ENCODE assay signal across 8 mouse cellular contexts in the genomic region with DNA sequence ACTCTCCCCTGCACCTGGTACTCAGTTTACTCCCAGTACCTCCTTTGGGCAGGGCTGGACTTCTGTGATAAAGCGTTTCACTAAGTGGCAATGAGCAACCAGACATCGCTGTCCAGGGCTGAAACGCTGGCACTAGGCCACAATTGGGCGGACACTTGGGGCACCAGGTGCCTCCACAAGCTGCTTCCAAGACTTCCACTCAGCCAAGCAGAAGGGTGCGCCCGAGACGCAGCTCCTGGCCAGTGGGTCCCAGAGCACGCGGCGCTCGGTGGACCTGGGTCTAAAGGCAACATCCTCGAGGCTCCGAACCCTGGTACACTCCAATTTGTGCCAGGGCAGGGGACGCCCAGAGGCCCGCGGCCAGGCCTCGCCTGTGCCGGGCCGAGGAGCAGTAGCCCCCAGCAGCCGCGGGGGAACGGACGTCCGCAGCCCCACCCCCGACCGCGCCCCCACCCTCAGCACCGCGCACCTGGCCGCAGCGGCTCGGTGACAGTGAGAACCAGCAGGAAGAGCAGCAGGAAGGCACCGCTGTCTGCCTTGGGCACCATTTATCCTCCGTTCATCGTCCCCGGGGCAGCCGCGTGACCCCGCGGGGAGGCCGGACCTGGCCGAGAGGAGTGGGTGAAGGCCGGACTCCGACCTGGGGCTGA. TPM values are rescaled to one million over a fixed set of nuclear protein-coding genes. Genes with fewer than 3 reads are reported as not detected.
DNase-seq lines count a peak whose midpoint lies in the region; ATAC-seq lines count a peak whose summit lies in the region.

No protein-coding gene starts in this region.

- peak overlapping the region; percentile 72 for H3K4me3 ChIP-seq in lung, embryonic 16.5 days (ENCODE audit: low read length)

- DNase-seq in ZHBTc4 (ENCODE audit: low read depth, low spot score): peak; percentile 53
- DNase-seq in cerebellum, adult 8-10 months: peak; percentile 91
- DNase-seq in forelimb bud, embryonic 11.5 days (ENCODE audit: low read depth, low spot score): peak; percentile 35
- peak; percentile 83 for DNase-seq in heart, postnatal 4 days
- DNase-seq in layer of hippocampus, adult 8-10 months (ENCODE audit: low spot score in 2 of 2): peak; percentile 51 to 53
- peak; percentile 80 for DNase-seq in ovary, postnatal 36 days (ENCODE audit: low spot score)
- no peak for DNase-seq in T-cell, adult 2 months (ENCODE audit: low spot score)

- peak overlapping the region; percentile 100 for H3K9ac ChIP-seq in lung, embryonic 16.5 days (ENCODE audit: low read length)

- H3K9me3 ChIP-seq in lung, embryonic 16.5 days (ENCODE audit: control insufficient read depth, low read length): no peaks in the 10 kb centered on the region

- ATAC-seq in lung, embryonic 16.5 days (ENCODE audit: low read depth): peak; percentile 60

- peak overlapping the region; percentile 55 for H3K4me2 ChIP-seq in lung, embryonic 16.5 days (ENCODE audit: low read depth, low read length)

- peaks cover 18% of the 10 kb centered on the region for H3K4me1 ChIP-seq in lung, embryonic 16.5 days (replicated peaks; ENCODE audit: control insufficient read depth, insufficient read depth, low read length)

- peak overlapping the region; percentile 97 for H3K27ac ChIP-seq in lung, embryonic 16.5 days (ENCODE audit: low read length)

- under 1% methylated on average over 43 of the region's 44 CpGs for WGBS in lung, embryonic 16.5 days

- no peaks in the 10 kb centered on the region; the same call in 1 of the 2 replicates for H3K27me3 ChIP-seq in lung, embryonic 16.5 days (ENCODE audit: control insufficient read depth, insufficient read depth, low read depth, low read length)

- H3K36me3 ChIP-seq in lung, embryonic 16.5 days (ENCODE audit: control insufficient read depth, insufficient read depth, low read length): no peaks in the 10 kb centered on the region

RNA-seq across cellular contexts. Expression of gene Gm20518, which starts 0.4 kb away (rescaled TPM):
- total RNA-seq in heart, postnatal 4 days (2021): not detected
- 1 to 10 TPM in 3 of 4 experiments, under 1 TPM in 1; 0.73 to 2.6 (median 1.6) TPM for total RNA-seq in layer of hippocampus, adult 8-10 months (2022)
- 0.29 and 0.33 TPM in 2 replicates for polyA plus RNA-seq in lung, embryonic 16.5 days (2015; fragmentation: Nextera tagmentation; extraction: Ambion mirVana)

RNA-seq across cellular contexts. Expression of gene Tssk1, which starts 3.0 kb away (rescaled TPM):
- under 1 TPM; 0.07 to 0.09 TPM for total RNA-seq in heart, postnatal 4 days (2021)
- total RNA-seq in layer of hippocampus, adult 8-10 months (2022): under 1 TPM in 1 of 4 experiments, not detected in 3; 0.16 TPM
- 0.08 TPM in 1 of 2 replicates, not detected in the other for polyA plus RNA-seq in lung, embryonic 16.5 days (2015; fragmentation: Nextera tagmentation; extraction: Ambion mirVana)

RNA-seq across cellular contexts. Expression of gene Dgcr2, which starts 7.3 kb away (rescaled TPM):
- 10 to 100 TPM; 53.5 to 54.8 TPM for total RNA-seq in heart, postnatal 4 days (2021)
- total RNA-seq in layer of hippocampus, adult 8-10 months (2022): 100 to 1,000 TPM in 3 of 4 experiments, 10 to 100 TPM in 1; 97.2 to 106 (median 103) TPM
- polyA plus RNA-seq in lung, embryonic 16.5 days (2015; fragmentation: Nextera tagmentation; extraction: Ambion mirVana): 87.9 and 89.2 TPM in 2 replicates

RNA-seq across cellular contexts. Expression of gene Tssk2, which starts 7.4 kb away (rescaled TPM):
- not detected for total RNA-seq in heart, postnatal 4 days (2021)
- not detected for total RNA-seq in layer of hippocampus, adult 8-10 months (2022)
- not detected in 2 replicates for polyA plus RNA-seq in lung, embryonic 16.5 days (2015; fragmentation: Nextera tagmentation; extraction: Ambion mirVana)

RNA-seq across cellular contexts. Expression of gene Ess2, which starts 20.1 kb away (rescaled TPM):
- 10 to 100 TPM; 18.3 to 18.8 TPM for total RNA-seq in heart, postnatal 4 days (2021)
- 10 to 100 TPM; 28.5 to 33.3 (median 30.7) TPM for total RNA-seq in layer of hippocampus, adult 8-10 months (2022)
- polyA plus RNA-seq in lung, embryonic 16.5 days (2015; fragmentation: Nextera tagmentation; extraction: Ambion mirVana): 39.9 and 42.0 TPM in 2 replicates
